Mouse (Mus musculus) stomach, postnatal 0 days (tissue): ENCODE results near the gene Tex12.

Source experiments
- CTCF ChIP-seq: IDR thresholded peaks from 2 replicates; pipeline ENCODE4 v1.5.1; 2016; ENCODE audit warnings: antibody characterized with exemption, low read depth, mild to moderate bottlenecking, moderate library complexity
- EP300 ChIP-seq: optimal IDR thresholded peaks from 2 replicates; pipeline ENCODE3; 2016; ENCODE audit warnings: antibody characterized with exemption

DNA sequence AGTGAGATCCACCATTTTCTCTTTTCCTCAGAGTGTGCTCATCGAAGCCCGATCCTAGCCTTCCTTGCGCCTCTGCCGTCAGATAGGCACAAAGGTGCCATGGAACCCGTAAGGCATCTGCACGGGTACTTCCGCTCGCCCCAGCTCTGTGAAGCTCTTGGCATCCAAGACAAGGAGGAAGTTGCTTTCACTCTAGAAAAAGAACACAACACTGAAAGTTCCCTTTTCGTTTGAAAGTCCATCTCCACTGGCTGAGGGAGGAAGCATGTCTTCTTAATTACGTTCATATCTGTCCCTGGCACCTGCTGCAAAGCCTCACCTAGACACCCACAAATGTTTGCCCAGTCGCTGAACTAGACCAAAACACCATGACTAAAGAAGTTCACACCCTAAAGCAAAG lies 27.8 kb downstream of the Tex12 start:
- TF ChIP-seq CTCF (no peak), EP300 (no peak)
